Mouse (Mus musculus): ENCODE results near the gene Ptger2. TPM values are rescaled to one million over a fixed set of nuclear protein-coding genes. Genes with fewer than 3 reads are reported as not detected.

Ptger2 gene
- total and polyA plus RNA-seq, 3 experiments, result not detected

DNA sequence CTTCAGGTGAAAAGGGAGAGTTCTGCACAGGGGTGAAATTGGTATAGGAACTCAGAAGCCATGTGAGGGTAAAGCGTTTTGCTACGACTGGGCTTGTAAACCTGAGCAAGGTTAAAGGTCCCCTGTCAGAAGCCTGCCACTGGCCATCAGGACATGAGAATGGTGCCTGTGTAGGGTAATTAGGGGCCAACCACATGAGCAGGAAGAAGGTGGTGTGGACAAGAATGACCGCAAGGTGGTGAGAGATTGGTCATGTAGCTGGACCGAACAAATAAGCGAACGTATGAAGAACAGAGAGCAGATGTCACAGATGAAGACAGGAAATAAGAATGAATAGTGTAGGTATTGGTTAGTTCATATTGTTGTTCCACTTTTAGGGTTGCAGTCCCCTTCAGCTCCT is 23.7 kb downstream of the Ptger2 start:
- Histone ChIP-seq H3K4me1 (ENCODE audit: control insufficient read depth in 1 of 2, insufficient read depth in 2 of 2, low read length in 2 of 2) (no peaks in the 10 kb centered on the region), H3K9ac (ENCODE audit: control insufficient read depth, low read depth, low read length, poor library complexity, severe bottlenecking) (no peak overlapping the region), H3K36me3 (ENCODE audit: control insufficient read depth in 1 of 2, insufficient read depth in 2 of 2, low read length in 2 of 2) (no peaks in the 10 kb centered on the region), H3K9me3 (replicated peaks; ENCODE audit: insufficient read depth, low read length) (no peaks in the 10 kb centered on the region), H3K4me3 (ENCODE audit: control insufficient read depth in 1 of 2, insufficient read depth in 1 of 2, low read depth in 2 of 2, low read length in 2 of 2) (no peak overlapping the region), H3K27me3 (ENCODE audit: control insufficient read depth in 1 of 2, insufficient read depth in 2 of 2, low read length in 2 of 2) (no peaks in the 10 kb centered on the region), H3K79me2 (ENCODE audit: control insufficient read depth, insufficient read depth, low read length, poor library complexity) (no peaks in the 10 kb centered on the region), H3K27ac (ENCODE audit: control insufficient read depth, low read depth, low read length) (no peak overlapping the region)
- no peak for DNase-seq (ENCODE audit: low read depth, low spot score)
- TF ChIP-seq ELF1 (IDR thresholded peaks at IDR 0.05; ENCODE audit: low read depth, low read length), result no peak
- TF ChIP-seq KAT2A (conservative IDR thresholded peaks at IDR 0.05; ENCODE audit: low read depth, low read length), result no peak
- no peak for TF ChIP-seq JUND (IDR thresholded peaks at IDR 0.05; ENCODE audit: low read depth, low read length)
- no peak for TF ChIP-seq POLR2AphosphoS2 (IDR thresholded peaks at IDR 0.05; ENCODE audit: low read length)
- no peak for TF ChIP-seq HCFC1 (IDR thresholded peaks at IDR 0.05; ENCODE audit: low read depth, low read length)
- no peak for TF ChIP-seq POLR2AphosphoS5 (IDR thresholded peaks at IDR 0.05; ENCODE audit: borderline replicate concordance, low read depth, low read length)
- TF ChIP-seq MYC (IDR thresholded peaks at IDR 0.05; ENCODE audit: low read depth, low read length), result no peak
- TF ChIP-seq MYB (IDR thresholded peaks at IDR 0.05; ENCODE audit: low read depth, low read length), result no peak
- no peak for TF ChIP-seq TCF12 (IDR thresholded peaks at IDR 0.05; ENCODE audit: low read depth, low read length)
- no peak for TF ChIP-seq GABPA (IDR thresholded peaks at IDR 0.05; ENCODE audit: low read depth, low read length)
- no peak for TF ChIP-seq CHD2 (IDR thresholded peaks at IDR 0.05; ENCODE audit: low read length)

DNA sequence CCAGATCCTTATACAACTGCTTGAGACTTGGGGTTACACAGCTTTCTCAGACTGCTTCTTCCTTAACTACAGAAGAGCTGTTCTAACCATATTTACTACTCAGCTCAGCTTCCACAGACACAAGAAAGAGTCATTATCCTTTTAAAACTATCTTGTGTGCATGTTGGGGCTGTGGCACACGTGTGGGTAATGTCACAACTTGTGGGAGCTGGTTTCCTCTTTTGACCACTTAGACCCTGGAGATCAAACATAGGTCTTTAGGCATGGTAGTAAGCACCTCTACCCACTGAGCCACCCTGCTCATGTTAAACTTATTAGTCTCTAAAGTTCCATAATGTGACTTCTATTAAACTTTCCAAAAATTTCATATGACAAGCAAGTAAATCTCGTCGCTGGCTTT is 33.6 kb downstream of the Ptger2 start:
- no peak overlapping the region for H3K27ac ChIP-seq (ENCODE audit: control insufficient read depth, low read depth, low read length)
- no peak for TF ChIP-seq TAL1 (IDR thresholded peaks at IDR 0.05; ENCODE audit: low read length)
- no peak for TF ChIP-seq JUND (IDR thresholded peaks at IDR 0.05; ENCODE audit: low read depth, low read length)
- TF ChIP-seq NELFE (IDR thresholded peaks at IDR 0.05; ENCODE audit: low read depth, low read length), result no peak
- no peak for TF ChIP-seq CHD1 (IDR thresholded peaks at IDR 0.05; ENCODE audit: low read depth, low read length)
- no peaks in the 10 kb centered on the region for H3K27me3 ChIP-seq (ENCODE audit: control insufficient read depth in 1 of 2, insufficient read depth in 2 of 2, low read length in 2 of 2)
- no peaks in the 10 kb centered on the region for H3K36me3 ChIP-seq (ENCODE audit: control insufficient read depth in 1 of 2, insufficient read depth in 2 of 2, low read length in 2 of 2)
- DNase-seq (ENCODE audit: low read depth, low spot score), result no peak
- no peaks in the 10 kb centered on the region for H3K9me3 ChIP-seq (replicated peaks; ENCODE audit: insufficient read depth, low read length)
- H3K4me1 ChIP-seq (ENCODE audit: control insufficient read depth in 1 of 2, insufficient read depth in 2 of 2, low read length in 2 of 2), result no peaks in the 10 kb centered on the region
- H3K79me2 ChIP-seq (ENCODE audit: control insufficient read depth, insufficient read depth, low read length, poor library complexity), result no peaks in the 10 kb centered on the region
- H3K4me3 ChIP-seq (ENCODE audit: control insufficient read depth in 1 of 2, insufficient read depth in 1 of 2, low read depth in 2 of 2, low read length in 2 of 2), result no peak overlapping the region
- no peak overlapping the region for H3K9ac ChIP-seq (ENCODE audit: control insufficient read depth, low read depth, low read length, poor library complexity, severe bottlenecking)

DNA sequence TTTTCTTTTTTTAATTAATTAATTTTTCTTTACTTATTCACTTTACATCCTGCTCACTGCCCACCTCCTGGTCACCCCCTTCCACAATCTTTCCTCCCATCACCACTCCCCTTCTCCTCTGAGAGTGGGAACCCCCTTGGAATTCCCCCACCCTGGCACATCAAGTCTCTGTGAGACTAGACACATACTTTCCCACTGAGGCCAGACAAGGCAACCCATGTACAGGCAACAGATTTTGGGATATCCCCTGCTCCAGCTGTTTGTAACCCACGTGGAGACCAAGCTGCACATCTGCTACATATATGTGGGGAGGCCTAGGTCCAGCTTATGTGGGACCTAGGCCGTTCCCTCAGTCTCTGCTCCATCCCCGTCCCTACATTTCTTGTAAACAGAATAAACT is 46.3 kb downstream of the Ptger2 start:
- Histone ChIP-seq H3K4me1 (ENCODE audit: control insufficient read depth in 1 of 2, insufficient read depth in 2 of 2, low read length in 2 of 2) (no peaks in the 10 kb centered on the region), H3K4me3 (ENCODE audit: control insufficient read depth in 1 of 2, insufficient read depth in 1 of 2, low read depth in 2 of 2, low read length in 2 of 2) (no peak overlapping the region), H3K27ac (ENCODE audit: control insufficient read depth, low read depth, low read length) (no peak overlapping the region), H3K36me3 (ENCODE audit: control insufficient read depth in 1 of 2, insufficient read depth in 2 of 2, low read length in 2 of 2) (no peaks in the 10 kb centered on the region), H3K9ac (ENCODE audit: control insufficient read depth, low read depth, low read length, poor library complexity, severe bottlenecking) (no peak overlapping the region), H3K27me3 (ENCODE audit: control insufficient read depth in 1 of 2, insufficient read depth in 2 of 2, low read length in 2 of 2) (no peaks in the 10 kb centered on the region), H3K9me3 (replicated peaks; ENCODE audit: insufficient read depth, low read length) (no peaks in the 10 kb centered on the region), H3K79me2 (ENCODE audit: control insufficient read depth, insufficient read depth, low read length, poor library complexity) (no peaks in the 10 kb centered on the region)
- TF ChIP-seq USF2 (IDR thresholded peaks at IDR 0.05; ENCODE audit: borderline replicate concordance in 1 of 2, insufficient read depth in 1 of 2, low read depth in 1 of 2, low read length in 2 of 2) (no peak), CHD2 (IDR thresholded peaks at IDR 0.05; ENCODE audit: low read length) (no peak), GATA1 (IDR thresholded peaks at IDR 0.05; ENCODE audit: low read depth, low read length) (no peak), MAFK (IDR thresholded peaks at IDR 0.05; ENCODE audit: borderline replicate concordance, low read depth, low read length) (no peak), UBTF (IDR thresholded peaks at IDR 0.05; ENCODE audit: borderline replicate concordance, insufficient read depth, low read depth, low read length) (no peak), TCF12 (IDR thresholded peaks at IDR 0.05; ENCODE audit: low read depth, low read length) (no peak), ZMIZ1 (IDR thresholded peaks at IDR 0.05; ENCODE audit: low read depth, low read length) (no peak), EP300 (IDR thresholded peaks at IDR 0.05; ENCODE audit: low read depth in 1 of 2, low read length in 2 of 2) (no peak), RCOR1 (IDR thresholded peaks at IDR 0.05; ENCODE audit: low read depth, low read length) (no peak), POLR2AphosphoS5 (IDR thresholded peaks at IDR 0.05; ENCODE audit: borderline replicate concordance, low read depth, low read length) (no peak), MAX (IDR thresholded peaks at IDR 0.05; ENCODE audit: low read length) (no peak), MAZ (IDR thresholded peaks at IDR 0.05; ENCODE audit: low read depth, low read length) (no peak)
- no peak for DNase-seq (ENCODE audit: low read depth, low spot score)

Measured in MEL (cell line).